Mouse (Mus musculus) lung, adult 2 months (tissue): ENCODE measurements around the gene Abcc6.

Experiments used
- CTCF ChIP-seq: fragments of 200-500 bp; IDR thresholded peaks from 2 replicates; pipeline ENCODE4 v1.5.1; 2011; ENCODE audit warnings: mild to moderate bottlenecking, low read length, control low read depth; ENCODE audit not compliant: insufficient read depth
- POLR2A ChIP-seq: fragments of 200-500 bp; IDR thresholded peaks from 2 replicates; pipeline ENCODE4 v1.6.1; 2011; ENCODE audit warnings: low read depth, mild to moderate bottlenecking, control low read depth, low read length, borderline replicate concordance; ENCODE audit errors: extremely low read depth

GRCm38 (mm10) chr7:45921950-45922600 is 108.0 kb downstream of the Abcc6 start:
- TF ChIP-seq CTCF (no peak), POLR2A (no peak)
